Mouse (Mus musculus) liver, embryonic 11.5 days (tissue): ENCODE measurements around the gene Cfap298. TPM values are rescaled to one million over a fixed set of nuclear protein-coding genes. Genes with fewer than 3 reads are reported as not detected.

Experiments
- ATAC-seq: fragments of 200-750 bp; cut with Nextera tagmentation; replicated peaks from 2 replicates; pipeline ENCODE4 v1.8.0; 2017; ENCODE audit warnings: moderate number of reproducible peaks, mild to moderate bottlenecking, moderate TSS enrichment, moderate library complexity; ENCODE audit not compliant: low FRiP score
- DNase-seq: peaks from one replicate; pipeline ENCODE4 v3.0.0-alpha.2; 2017; ENCODE audit warnings: low spot score
- H3K27ac ChIP-seq: fragments of 300-500 bp; sonication (generic); 2 replicates; pipeline ENCODE4 v1.5.1; 2014; ENCODE audit warnings: mild to moderate bottlenecking, low read depth, low read length, control low read depth
- H3K27me3 ChIP-seq: fragments of 300-500 bp; sonication (generic); replicated peaks from 2 replicates; pipeline ENCODE4 v1.6.1; 2014; ENCODE audit warnings: low read length, mixed read lengths; ENCODE audit not compliant: control insufficient read depth, insufficient read depth
- H3K36me3 ChIP-seq: fragments of 300-500 bp; sonication (generic); 2 replicates; pipeline ENCODE4 v1.6.1; 2014; ENCODE audit warnings: mild to moderate bottlenecking, low read length, moderate library complexity, mixed read lengths; ENCODE audit not compliant: control insufficient read depth, insufficient read depth
- H3K4me1 ChIP-seq: fragments of 300-500 bp; sonication (generic); replicated peaks from 2 replicates; pipeline ENCODE4 v1.6.1; 2014; ENCODE audit warnings: low read length, mixed read lengths; ENCODE audit not compliant: control insufficient read depth, insufficient read depth
- H3K4me2 ChIP-seq: fragments of 300-500 bp; sonication (generic); 2 replicates; pipeline ENCODE4 v1.6.1; 2014; ENCODE audit warnings: mild to moderate bottlenecking, control low read depth, moderate library complexity
- H3K4me3 ChIP-seq: fragments of 300-500 bp; sonication (generic); 2 replicates; pipeline ENCODE4 v1.5.1; 2014; ENCODE audit warnings: low read depth, low read length, control low read depth
- H3K9ac ChIP-seq: fragments of 300-500 bp; sonication (generic); 2 replicates; pipeline ENCODE4 v1.6.1; 2014; ENCODE audit warnings: low read depth, low read length, control low read depth
- H3K9me3 ChIP-seq: fragments of 300-500 bp; sonication (generic); 2 replicates; pipeline ENCODE4 v1.6.1; 2016; ENCODE audit warnings: low read length, inconsistent platforms, mixed read lengths; ENCODE audit not compliant: control insufficient read depth
- WGBS: fragments of 180-500 bp; shearing (Covaris S2); extraction: QIAGEN DNeasy Blood & Tissue Kit; methylation state at CpG from one replicate; pipeline ENCODE4 v1.1.7; 2014; 5-methylcytosine and 5-hydroxymethylcytosine counted together
- polyA plus RNA-seq: library from polyadenylated mRNA; unstranded; fragments of >200 nt; fragmentation: Nextera tagmentation; extraction: Ambion mirVana; gene quantifications from 2 replicates; pipeline ENCODE4 v1.2.1, GENCODE M21; 2014

Gene Cfap298
- polyA plus RNA-seq: 62.5 and 72.1 TPM in 2 replicates

DNA sequence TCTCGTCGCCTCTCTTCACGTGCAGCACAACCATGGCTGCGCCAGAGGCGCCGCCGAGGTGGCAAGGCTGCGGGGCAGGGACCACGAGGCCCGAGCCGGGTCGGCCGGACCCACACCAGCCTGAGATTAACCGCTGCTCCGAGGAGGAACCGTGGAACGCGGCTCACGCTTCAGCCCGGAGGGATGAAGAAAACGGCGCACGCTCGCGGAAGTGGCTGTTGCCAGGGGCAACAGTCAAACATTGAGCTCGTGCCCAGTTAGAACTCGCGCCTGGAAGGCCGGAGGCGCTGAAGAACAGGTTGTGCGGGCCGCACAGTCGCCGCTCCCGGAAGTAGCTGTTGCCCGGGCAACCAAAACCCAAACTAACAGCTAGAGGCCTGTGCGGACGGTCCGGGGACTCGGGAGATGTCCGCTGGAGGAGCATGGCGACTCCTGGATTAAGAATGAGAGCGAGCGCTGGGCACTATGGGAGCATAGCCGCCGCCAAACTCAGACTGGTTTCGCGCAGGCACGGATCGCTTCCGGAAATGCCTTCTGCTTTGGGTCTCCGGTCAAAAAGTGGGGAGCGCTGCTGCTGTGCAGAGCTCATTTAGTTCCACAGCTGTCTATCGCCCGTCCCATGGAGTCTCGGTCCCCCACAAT, at the start of gene Cfap298:
Gene Cfap298, minus strand, starts transcription at position 428 of the 642 bp plus-strand sequence.
- Histone ChIP-seq H3K9me3 (no peaks in the 10 kb centered on the region), H3K27ac (peak within 1 kb of the TSS; percentile 67), H3K4me3 (peak within 1 kb of the TSS; percentile 89), H3K4me2 (peak within 1 kb of the TSS; percentile 86), H3K9ac (peak within 1 kb of the TSS; percentile 89), H3K27me3 (no peaks in the 10 kb centered on the region), H3K4me1 (peaks cover 6% of the 10 kb centered on the region), H3K36me3 (peaks cover 5% of the 10 kb centered on the region; the same call in 1 of the 2 replicates)
- peak; percentile 93 for DNase-seq
- peak; percentile 95 for ATAC-seq
- WGBS: under 1% methylated on average over 56 of the region's 56 CpGs

GRCm38 (mm10) chr16:90971004-90971403, 36.1 kb upstream of the Cfap298 start:
- H3K9me3 ChIP-seq: no peaks in the 10 kb centered on the region
- DNase-seq (no peak), ATAC-seq (no peak)
- H3K27me3 ChIP-seq: no peaks in the 10 kb centered on the region
- 84% methylated on average over 6 of the region's 6 CpGs for WGBS
- no peak overlapping the region for H3K27ac ChIP-seq
- peaks cover 4% of the 10 kb centered on the region; the same call in 1 of the 2 replicates for H3K36me3 ChIP-seq
- no peak overlapping the region for H3K4me2 ChIP-seq
- no peak overlapping the region for H3K4me3 ChIP-seq
- H3K9ac ChIP-seq: no peak overlapping the region
- no peaks in the 10 kb centered on the region for H3K4me1 ChIP-seq

GRCm38 (mm10) chr16:90966241-90966640, 31.3 kb upstream of the Cfap298 start:
- H3K4me3 ChIP-seq: no peak overlapping the region

DNA sequence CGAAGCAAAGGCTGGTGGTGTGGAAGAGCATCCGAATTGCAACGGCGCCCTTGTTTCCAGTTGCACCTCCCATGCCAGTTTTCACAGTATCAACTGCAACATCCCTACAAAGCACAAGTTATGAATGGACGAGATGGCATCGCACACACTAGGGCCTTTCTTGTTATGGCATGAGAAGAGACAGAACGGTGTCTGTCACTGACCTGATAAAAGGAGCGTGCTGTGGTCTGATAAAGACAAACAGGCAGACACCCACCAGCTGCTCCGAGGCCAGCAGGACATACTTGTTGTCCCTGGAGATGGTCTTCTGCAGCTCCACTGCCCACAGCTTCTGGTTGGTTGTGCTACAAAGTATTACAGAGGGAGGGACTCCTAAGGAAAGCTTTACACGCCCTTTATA, 29.4 kb upstream of the Cfap298 start:
- no peaks in the 10 kb centered on the region for H3K9me3 ChIP-seq
- peak overlapping the region; percentile 55; the same call in 1 of the 2 replicates for H3K4me2 ChIP-seq
- 57% methylated on average over 10 of the region's 10 CpGs for WGBS
- no peak overlapping the region for H3K4me3 ChIP-seq
- DNase-seq (peak; percentile 45), ATAC-seq (peak; percentile 99)
- peak overlapping the region; percentile 81 for H3K27ac ChIP-seq
- H3K27me3 ChIP-seq: no peaks in the 10 kb centered on the region
- H3K36me3 ChIP-seq: peaks cover 12% of the 10 kb centered on the region; the same call in 1 of the 2 replicates
- peaks cover 10% of the 10 kb centered on the region for H3K4me1 ChIP-seq
- no peak overlapping the region for H3K9ac ChIP-seq

More at GRCm38 (mm10) chr16:90966241-90966640, 31.3 kb upstream of the Cfap298 start:
- no peak for ATAC-seq
- H3K9me3 ChIP-seq: no peaks in the 10 kb centered on the region
- 86% methylated on average over 4 of the region's 4 CpGs for WGBS
- no peaks in the 10 kb centered on the region for H3K27me3 ChIP-seq
- H3K9ac ChIP-seq: no peak overlapping the region
- H3K4me1 ChIP-seq: peaks cover 10% of the 10 kb centered on the region
- no peak overlapping the region for H3K27ac ChIP-seq
- DNase-seq: no peak
- no peak overlapping the region for H3K4me2 ChIP-seq
- H3K36me3 ChIP-seq: peaks cover 12% of the 10 kb centered on the region; the same call in 1 of the 2 replicates

GRCm38 (mm10) chr16:90963866-90964265, 29.0 kb upstream of the Cfap298 start:
- no peak overlapping the region for H3K4me3 ChIP-seq
- H3K27me3 ChIP-seq: no peaks in the 10 kb centered on the region
- WGBS: 71% methylated on average over 10 of the region's 10 CpGs
- H3K27ac ChIP-seq: peak overlapping the region; percentile 81
- peak overlapping the region; percentile 55; the same call in 1 of the 2 replicates for H3K4me2 ChIP-seq
- no peak for DNase-seq
- H3K9ac ChIP-seq: no peak overlapping the region
- peaks cover 10% of the 10 kb centered on the region for H3K4me1 ChIP-seq
- H3K36me3 ChIP-seq: peaks cover 10% of the 10 kb centered on the region; the same call in 1 of the 2 replicates
- peak; percentile 81 for ATAC-seq
- no peaks in the 10 kb centered on the region for H3K9me3 ChIP-seq

- no peaks in the 10 kb centered on the region for H3K9me3 ChIP-seq
- H3K27ac ChIP-seq: peak overlapping the region; percentile 81
- H3K4me2 ChIP-seq: no peak overlapping the region
- peaks cover 10% of the 10 kb centered on the region; the same call in 1 of the 2 replicates for H3K36me3 ChIP-seq
- H3K27me3 ChIP-seq: no peaks in the 10 kb centered on the region
- no peak for ATAC-seq
- H3K4me1 ChIP-seq: peaks cover 10% of the 10 kb centered on the region
- no peak overlapping the region for H3K4me3 ChIP-seq
- H3K9ac ChIP-seq: no peak overlapping the region
- no peak for DNase-seq
- 89% methylated on average over 4 of the region's 4 CpGs for WGBS
These were observed 28.3 kb upstream of the Cfap298 start for GRCm38 (mm10) chr16:90963231-90963630.

DNA sequence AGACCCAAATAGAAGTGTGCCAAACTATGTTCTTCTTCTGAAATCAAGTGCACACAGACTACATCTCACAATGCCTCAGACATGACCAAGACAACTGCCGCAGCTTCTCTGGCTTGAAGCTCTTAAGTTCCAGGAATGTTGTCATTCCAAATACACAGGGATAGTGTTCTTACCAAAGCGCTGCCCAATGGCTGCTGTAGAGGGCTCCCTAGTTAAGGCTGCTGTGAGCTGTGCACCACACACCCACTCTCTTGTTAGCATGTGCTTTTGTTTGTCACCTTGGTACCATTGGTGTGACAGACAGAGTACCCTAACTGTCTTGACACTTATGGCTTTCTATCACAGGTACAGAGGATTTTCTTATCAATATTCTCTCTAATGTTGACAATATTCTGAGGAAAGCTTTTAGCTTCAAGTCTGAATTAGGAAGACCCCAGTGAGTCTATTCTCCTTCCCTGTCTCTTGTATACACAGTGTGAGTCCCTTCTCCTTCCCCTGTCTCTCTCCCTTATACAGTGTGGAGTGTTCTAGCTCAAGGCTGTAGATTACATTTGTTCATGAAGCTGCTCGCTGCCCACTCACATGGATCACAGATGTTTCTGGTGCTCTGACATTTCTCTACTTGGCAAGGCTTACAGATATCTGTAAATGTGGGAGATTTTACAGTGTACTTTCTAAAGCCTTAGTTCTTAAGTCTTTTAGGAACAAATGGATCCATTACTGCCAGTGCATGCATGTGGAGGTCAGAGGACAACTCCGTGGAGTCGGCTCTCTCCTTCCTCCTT, 23.6 kb upstream of the Cfap298 start:
- Histone ChIP-seq H3K4me3 (no peak overlapping the region), H3K9ac (no peak overlapping the region), H3K27me3 (no peaks in the 10 kb centered on the region), H3K36me3 (peaks cover 8% of the 10 kb centered on the region; the same call in 1 of the 2 replicates), H3K4me1 (peaks cover 1% of the 10 kb centered on the region), H3K4me2 (no peak overlapping the region), H3K27ac (no peak overlapping the region), H3K9me3 (no peaks in the 10 kb centered on the region)
- DNase-seq (no peak), ATAC-seq (no peak)
- 80% methylated on average over 5 of the region's 5 CpGs for WGBS

- peaks cover 6% of the 10 kb centered on the region for H3K4me1 ChIP-seq
- no peak for DNase-seq
- no peak overlapping the region for H3K4me3 ChIP-seq
- peaks cover 7% of the 10 kb centered on the region; the same call in 1 of the 2 replicates for H3K36me3 ChIP-seq
- no peak overlapping the region for H3K4me2 ChIP-seq
- H3K27me3 ChIP-seq: no peaks in the 10 kb centered on the region
- no peaks in the 10 kb centered on the region for H3K9me3 ChIP-seq
- WGBS: 87% methylated on average over 6 of the region's 6 CpGs
- no peak overlapping the region for H3K9ac ChIP-seq
- no peak for ATAC-seq
- no peak overlapping the region for H3K27ac ChIP-seq
These were observed 20.6 kb upstream of the Cfap298 start for GRCm38 (mm10) chr16:90955494-90955893.
